Mouse (Mus musculus): ENCODE measurements at regions not wholly inside any gene's neighbourhood (a gene's known extent, or its start where the extent isn't known, plus 50 kb on each side); places are given as distances from the start of the nearest gene placed in this dataset.

GRCm38 (mm10) chr6:50802956-50803355 is 148.7 kb upstream of the Npvf start:
- H3K9me3 ChIP-seq (replicated peaks; ENCODE audit: low read length), result no peaks in the 10 kb centered on the region
- H3K27ac ChIP-seq (ENCODE audit: insufficient read depth, low read depth), result no peak overlapping the region
- no peak overlapping the region for H3K4me3 ChIP-seq (replicated peaks in 1 of 3; ENCODE audit: low read depth in 2 of 3, low read length in 2 of 3, poor library complexity in 1 of 3)
- H3K4me1 ChIP-seq (ENCODE audit: control insufficient read depth in 1 of 2, insufficient read depth in 2 of 2), result no peaks in the 10 kb centered on the region
- no peak for DNase-seq (ENCODE audit: extremely low read depth)
- no peaks in the 10 kb centered on the region for H3K79me2 ChIP-seq (replicated peaks; ENCODE audit: control insufficient read depth, extremely low read depth, insufficient read depth, poor library complexity, severe bottlenecking)
- no peak overlapping the region for H3K4me2 ChIP-seq (ENCODE audit: insufficient read depth, low read depth, poor library complexity, severe bottlenecking)
- H3K27me3 ChIP-seq (replicated peaks), result no peaks in the 10 kb centered on the region
- H3K36me3 ChIP-seq (replicated peaks in 1 of 2; ENCODE audit: control insufficient read depth in 1 of 2, insufficient read depth in 1 of 2, low read length in 1 of 2), result no peaks in the 10 kb centered on the region
- dilution Hi-C loops (cut with MboI; ENCODE audit: extremely low pct_ligation_motif_present, extremely low pct_unique_long_range_greater_than_20kb, low sequenced_read_pairs), result no loop called here
- TF ChIP-seq NRF1 (IDR thresholded peaks at IDR 0.05; ENCODE audit: low read depth, low read length) (no peak), BHLHE40 (IDR thresholded peaks at IDR 0.05; ENCODE audit: low read depth, low read length) (no peak), MEF2A (IDR thresholded peaks at IDR 0.05; ENCODE audit: borderline replicate concordance, low read depth, low read length) (no peak), ZKSCAN1 (IDR thresholded peaks at IDR 0.05; ENCODE audit: borderline replicate concordance, low read depth, low read length) (no peak), E2F4 (IDR thresholded peaks at IDR 0.05; ENCODE audit: insufficient replicate concordance, low read depth, low read length) (no peak), SMC3 (IDR thresholded peaks at IDR 0.05; ENCODE audit: low read depth, low read length) (no peak), ETS1 (conservative IDR thresholded peaks at IDR 0.05; ENCODE audit: low read depth, low read length) (no peak), PAX5 (IDR thresholded peaks at IDR 0.05; ENCODE audit: low read length) (no peak), UBTF (IDR thresholded peaks at IDR 0.05; ENCODE audit: low read depth, low read length) (no peak), TBP (conservative IDR thresholded peaks at IDR 0.05; ENCODE audit: low read depth, low read length) (no peak), CHD1 (IDR thresholded peaks at IDR 0.05; ENCODE audit: low read depth, low read length) (no peak), IRF4 (IDR thresholded peaks at IDR 0.05; ENCODE audit: low read depth, low read length) (no peak), MAFK (IDR thresholded peaks at IDR 0.05; ENCODE audit: insufficient replicate concordance, low read length) (no peak), NELFE (IDR thresholded peaks at IDR 0.05; ENCODE audit: low read depth, low read length) (no peak)
- in situ Hi-C loops (cut with MboI; ENCODE audit: low pct_ligation_motif_present, low pct_unique_long_range_greater_than_20kb, low sequenced_read_pairs), result no loop called here
- no peak overlapping the region for H3K9ac ChIP-seq (ENCODE audit: insufficient read depth, low read depth)

GRCm38 (mm10) chr6:50804477-50805005 is 150.3 kb upstream of the Npvf start:
- Histone ChIP-seq H3K27ac (ENCODE audit: insufficient read depth, low read depth) (no peak overlapping the region), H3K4me1 (ENCODE audit: control insufficient read depth in 1 of 2, insufficient read depth in 2 of 2) (no peaks in the 10 kb centered on the region), H3K36me3 (replicated peaks in 1 of 2; ENCODE audit: control insufficient read depth in 1 of 2, insufficient read depth in 1 of 2, low read length in 1 of 2) (no peaks in the 10 kb centered on the region), H3K4me3 (replicated peaks in 1 of 3; ENCODE audit: low read depth in 2 of 3, low read length in 2 of 3, poor library complexity in 1 of 3) (no peak overlapping the region), H3K9ac (ENCODE audit: insufficient read depth, low read depth) (no peak overlapping the region), H3K9me3 (replicated peaks; ENCODE audit: low read length) (no peaks in the 10 kb centered on the region), H3K4me2 (ENCODE audit: insufficient read depth, low read depth, poor library complexity, severe bottlenecking) (no peak overlapping the region), H3K79me2 (replicated peaks; ENCODE audit: control insufficient read depth, extremely low read depth, insufficient read depth, poor library complexity, severe bottlenecking) (no peaks in the 10 kb centered on the region), H3K27me3 (replicated peaks) (no peaks in the 10 kb centered on the region)
- dilution Hi-C loops (cut with MboI; ENCODE audit: extremely low pct_ligation_motif_present, extremely low pct_unique_long_range_greater_than_20kb, low sequenced_read_pairs) (no loop called here), in situ Hi-C loops (cut with MboI; ENCODE audit: low pct_ligation_motif_present, low pct_unique_long_range_greater_than_20kb, low sequenced_read_pairs) (loop anchor here (5.0 kb wide), 2 partner anchors 122 to 363 kb away; no protein-coding TSS in a partner anchor)
- no peak for TF ChIP-seq POLR2A (IDR thresholded peaks at IDR 0.05; ENCODE audit: low read depth, low read length)
- no peak for TF ChIP-seq ETS1 (conservative IDR thresholded peaks at IDR 0.05; ENCODE audit: low read depth, low read length)
- TF ChIP-seq RAD21 (IDR thresholded peaks at IDR 0.05; ENCODE audit: low read depth, low read length), result no peak
- TF ChIP-seq E2F4 (IDR thresholded peaks at IDR 0.05; ENCODE audit: insufficient replicate concordance, low read depth, low read length), result no peak
- TF ChIP-seq MAX (IDR thresholded peaks at IDR 0.05; ENCODE audit: low read length), result no peak
- TF ChIP-seq NELFE (IDR thresholded peaks at IDR 0.05; ENCODE audit: low read depth, low read length), result no peak
- TF ChIP-seq USF1 (IDR thresholded peaks at IDR 0.05; ENCODE audit: low read depth, low read length), result no peak
- no peak for TF ChIP-seq MYC (IDR thresholded peaks at IDR 0.05; ENCODE audit: low read depth, low read length)
- TF ChIP-seq JUND (conservative IDR thresholded peaks at IDR 0.05; ENCODE audit: low read depth, low read length), result no peak
- no peak for TF ChIP-seq MXI1 (IDR thresholded peaks at IDR 0.05; ENCODE audit: low read depth, low read length)
- TF ChIP-seq IRF4 (IDR thresholded peaks at IDR 0.05; ENCODE audit: low read depth, low read length), result no peak
- TF ChIP-seq USF2 (conservative IDR thresholded peaks at IDR 0.05; ENCODE audit: low read depth, low read length), result no peak
- DNase-seq (ENCODE audit: extremely low read depth), result no peak
